Mouse (Mus musculus): ENCODE data around the gene Ncf1. TPM values are rescaled to one million over a fixed set of nuclear protein-coding genes. Genes with fewer than 3 reads are reported as not detected.

The Ncf1 gene
- 10 to 100 TPM in 2 of 4 experiments, 1 to 10 TPM in 2; 5.3 to 16.2 (median 10.3) TPM for total RNA-seq (2022)

- DNase-seq (ENCODE audit: low spot score in 2 of 2), result no peak
Observed at GRCm38 (mm10) chr5:134229391-134229790, at the start of gene Ncf1. Ncf1 (minus strand) TSS chr5:134229625.

GRCm38 (mm10) chr5:134277109-134277508 lies 47.7 kb upstream of the Ncf1 start:
- no peak for DNase-seq (ENCODE audit: low spot score in 2 of 2)

- DNase-seq (ENCODE audit: low spot score in 2 of 2), result no peak
Observed at GRCm38 (mm10) chr5:134275556-134275955, 46.1 kb upstream of the Ncf1 start.

- DNase-seq (ENCODE audit: low spot score in 2 of 2), result no peak
Observed at GRCm38 (mm10) chr5:134275021-134275420, 45.6 kb upstream of the Ncf1 start.

- DNase-seq (ENCODE audit: low spot score in 2 of 2), result no peak
Observed at GRCm38 (mm10) chr5:134273761-134274160, 44.3 kb upstream of the Ncf1 start.

GRCm38 (mm10) chr5:134272761-134273160 lies 43.3 kb upstream of the Ncf1 start:
- no peak for DNase-seq (ENCODE audit: low spot score in 2 of 2)

GRCm38 (mm10) chr5:134271421-134271820 lies 42.0 kb upstream of the Ncf1 start:
- no peak for DNase-seq (ENCODE audit: low spot score in 2 of 2)

GRCm38 (mm10) chr5:134270566-134270965 lies 41.1 kb upstream of the Ncf1 start:
- no peak for DNase-seq (ENCODE audit: low spot score in 2 of 2)

- no peak for DNase-seq (ENCODE audit: low spot score in 2 of 2)
Observed at GRCm38 (mm10) chr5:134269751-134270150, 40.3 kb upstream of the Ncf1 start.

- DNase-seq (ENCODE audit: low spot score in 2 of 2), result no peak
Observed at GRCm38 (mm10) chr5:134268751-134269150, 39.3 kb upstream of the Ncf1 start.

GRCm38 (mm10) chr5:134266404-134266803 lies 37.0 kb upstream of the Ncf1 start:
- DNase-seq (ENCODE audit: low spot score in 2 of 2), result no peak

- no peak for DNase-seq (ENCODE audit: low spot score in 2 of 2)
Observed at GRCm38 (mm10) chr5:134265890-134266289, 36.5 kb upstream of the Ncf1 start.

- DNase-seq (ENCODE audit: low spot score in 2 of 2), result no peak
Observed at GRCm38 (mm10) chr5:134260001-134260636, 30.7 kb upstream of the Ncf1 start.

- DNase-seq (ENCODE audit: low spot score in 2 of 2), result no peak
Observed at GRCm38 (mm10) chr5:134258934-134259333, 29.5 kb upstream of the Ncf1 start.

- DNase-seq (ENCODE audit: low spot score in 2 of 2), result no peak
Observed at GRCm38 (mm10) chr5:134258395-134258794, 29.0 kb upstream of the Ncf1 start.

GRCm38 (mm10) chr5:134257349-134258031 lies 28.1 kb upstream of the Ncf1 start:
- no peak for DNase-seq (ENCODE audit: low spot score in 2 of 2)

GRCm38 (mm10) chr5:134255294-134255693 lies 25.9 kb upstream of the Ncf1 start:
- DNase-seq (ENCODE audit: low spot score in 2 of 2), result peak in 1 of 2 experiments; percentile 69

- no peak for DNase-seq (ENCODE audit: low spot score in 2 of 2)
Observed at GRCm38 (mm10) chr5:134253806-134254205, 24.4 kb upstream of the Ncf1 start.

- no peak for DNase-seq (ENCODE audit: low spot score in 2 of 2)
Observed at GRCm38 (mm10) chr5:134251083-134251482, 21.7 kb upstream of the Ncf1 start.

GRCm38 (mm10) chr5:134250601-134251000 lies 21.2 kb upstream of the Ncf1 start:
- no peak for DNase-seq (ENCODE audit: low spot score in 2 of 2)

- DNase-seq (ENCODE audit: low spot score in 2 of 2), result peak in 1 of 2 experiments; percentile 52
Observed at GRCm38 (mm10) chr5:134249245-134249649, 19.8 kb upstream of the Ncf1 start.

GRCm38 (mm10) chr5:134248608-134249244 lies 19.3 kb upstream of the Ncf1 start:
- no peak for DNase-seq (ENCODE audit: low spot score in 2 of 2)

GRCm38 (mm10) chr5:134246146-134246545 lies 16.7 kb upstream of the Ncf1 start:
- DNase-seq (ENCODE audit: low spot score in 2 of 2), result no peak

Measured in left cerebral cortex, adult 8-10 months (tissue).